Mouse (Mus musculus): ENCODE measurements around the gene Nsmce4a. TPM values are rescaled to one million over a fixed set of nuclear protein-coding genes. Genes with fewer than 3 reads are reported as not detected.

Nsmce4a gene
- total and polyA plus RNA-seq, 3 experiments, result 117 to 134 (median 129) TPM

GRCm38 (mm10) chr7:130578066-130578465 lies 5.1 kb upstream of the Nsmce4a start:
- no peak for TF ChIP-seq POLR2AphosphoS2 (IDR thresholded peaks at IDR 0.05; ENCODE audit: low read length)
- TF ChIP-seq SIN3A (IDR thresholded peaks at IDR 0.05; ENCODE audit: low read length), result no peak
- TF ChIP-seq ZC3H11A (IDR thresholded peaks at IDR 0.05; ENCODE audit: low read depth, low read length), result no peak
- Histone ChIP-seq H3K27me3 (ENCODE audit: control insufficient read depth in 1 of 2, insufficient read depth in 2 of 2, low read length in 2 of 2) (no peaks in the 10 kb centered on the region), H3K36me3 (ENCODE audit: control insufficient read depth in 1 of 2, insufficient read depth in 2 of 2, low read length in 2 of 2) (peaks cover 0 to 4% of the 10 kb centered on the region in 2 experiments; a peak in 2 of 4 replicates), H3K9ac (ENCODE audit: control insufficient read depth, low read depth, low read length, poor library complexity, severe bottlenecking) (no peak overlapping the region), H3K9me3 (replicated peaks; ENCODE audit: insufficient read depth, low read length) (no peaks in the 10 kb centered on the region), H3K27ac (ENCODE audit: control insufficient read depth, low read depth, low read length) (no peak overlapping the region), H3K4me3 (ENCODE audit: control insufficient read depth in 1 of 2, insufficient read depth in 1 of 2, low read depth in 2 of 2, low read length in 2 of 2) (no peak overlapping the region), H3K4me1 (ENCODE audit: control insufficient read depth in 1 of 2, insufficient read depth in 2 of 2, low read length in 2 of 2) (peaks cover 3 to 4% of the 10 kb centered on the region in 2 experiments; a peak in 2 of 4 replicates), H3K79me2 (ENCODE audit: control insufficient read depth, insufficient read depth, low read length, poor library complexity) (no peaks in the 10 kb centered on the region)
- no peak for DNase-seq (ENCODE audit: low read depth, low spot score)

DNA sequence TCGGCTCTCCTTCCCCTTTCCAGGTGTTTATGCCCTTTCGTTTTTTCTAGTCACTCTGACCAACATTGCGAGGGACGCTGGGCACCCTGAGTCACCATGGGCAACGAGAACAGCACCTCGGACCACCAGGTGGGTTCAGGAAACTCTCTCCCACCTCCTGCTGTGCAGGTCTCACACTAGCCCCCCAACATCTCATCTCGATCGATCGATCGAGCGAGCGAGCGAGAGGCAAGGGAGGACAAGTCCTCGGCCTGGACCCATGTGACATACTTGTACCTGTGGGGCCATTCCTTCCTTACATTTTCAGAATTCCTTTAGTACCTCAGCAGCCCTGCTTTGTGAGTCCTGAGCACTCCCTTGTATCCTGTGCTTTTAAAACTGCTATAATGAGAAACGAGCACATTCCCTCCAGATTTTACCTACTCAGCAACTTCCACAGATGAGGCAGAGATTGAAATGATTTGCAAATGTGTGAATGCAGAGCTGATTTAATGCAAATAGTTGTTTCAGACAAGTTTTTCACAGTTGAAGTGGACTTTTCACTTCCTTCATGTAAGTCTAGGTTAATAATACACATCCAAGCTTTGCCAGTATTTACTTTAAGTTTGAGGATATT lies 4.6 kb upstream of the Nsmce4a start, which contains the start of gene Tacc2:
Gene Tacc2, plus strand, starts transcription at position 51 of the 616 bp plus-strand sequence.
- Histone ChIP-seq H3K27me3 (ENCODE audit: control insufficient read depth in 1 of 2, insufficient read depth in 2 of 2, low read length in 2 of 2) (no peaks in the 10 kb centered on the region), H3K79me2 (ENCODE audit: control insufficient read depth, insufficient read depth, low read length, poor library complexity) (no peaks in the 10 kb centered on the region), H3K27ac (ENCODE audit: control insufficient read depth, low read depth, low read length) (no peak within 1 kb of the TSS), H3K4me1 (ENCODE audit: control insufficient read depth in 1 of 2, insufficient read depth in 2 of 2, low read length in 2 of 2) (peaks cover 3 to 4% of the 10 kb centered on the region in 2 experiments; a peak in 2 of 4 replicates), H3K4me3 (ENCODE audit: control insufficient read depth in 1 of 2, insufficient read depth in 1 of 2, low read depth in 2 of 2, low read length in 2 of 2) (no peak within 1 kb of the TSS), H3K9me3 (replicated peaks; ENCODE audit: insufficient read depth, low read length) (no peaks in the 10 kb centered on the region), H3K9ac (ENCODE audit: control insufficient read depth, low read depth, low read length, poor library complexity, severe bottlenecking) (no peak within 1 kb of the TSS), H3K36me3 (ENCODE audit: control insufficient read depth in 1 of 2, insufficient read depth in 2 of 2, low read length in 2 of 2) (peaks cover 0 to 4% of the 10 kb centered on the region in 2 experiments; a peak in 2 of 4 replicates)
- no peak for DNase-seq (ENCODE audit: low read depth, low spot score)
- TF ChIP-seq HCFC1 (IDR thresholded peaks at IDR 0.05; ENCODE audit: low read depth, low read length) (no peak), ZKSCAN1 (IDR thresholded peaks at IDR 0.05; ENCODE audit: low read depth, low read length) (no peak), ZNF384 (IDR thresholded peaks at IDR 0.05; ENCODE audit: low read depth, low read length) (no peak), TCF12 (IDR thresholded peaks at IDR 0.05; ENCODE audit: low read depth, low read length) (no peak), JUND (IDR thresholded peaks at IDR 0.05; ENCODE audit: low read depth, low read length) (no peak), TAL1 (IDR thresholded peaks at IDR 0.05; ENCODE audit: low read length) (no peak), ELF1 (IDR thresholded peaks at IDR 0.05; ENCODE audit: low read depth, low read length) (no peak), MEF2A (IDR thresholded peaks at IDR 0.05; ENCODE audit: extremely low read depth, insufficient replicate concordance, low read depth, low read length, poor library complexity, severe bottlenecking) (no peak), CHD1 (IDR thresholded peaks at IDR 0.05; ENCODE audit: low read depth, low read length) (no peak), UBTF (IDR thresholded peaks at IDR 0.05; ENCODE audit: borderline replicate concordance, insufficient read depth, low read depth, low read length) (no peak), SMC3 (IDR thresholded peaks at IDR 0.05; ENCODE audit: low read depth, low read length) (no peak), CHD2 (IDR thresholded peaks at IDR 0.05; ENCODE audit: low read length) (no peak), MAZ (IDR thresholded peaks at IDR 0.05; ENCODE audit: low read depth, low read length) (no peak), BHLHE40 (IDR thresholded peaks at IDR 0.05; ENCODE audit: borderline replicate concordance, low read depth, low read length) (no peak)

All from MEL (cell line).